Mouse (Mus musculus): ENCODE measurements at regions not wholly inside any gene's neighbourhood (a gene's known extent, or its start where the extent isn't known, plus 50 kb on each side); places are given as distances from the start of the nearest gene placed in this dataset.

GRCm38 (mm10) chr15:62164766-62165410 is 1242.1 kb upstream of the A1bg start:
- no peak for DNase-seq (ENCODE audit: low spot score in 2 of 2)

DNA sequence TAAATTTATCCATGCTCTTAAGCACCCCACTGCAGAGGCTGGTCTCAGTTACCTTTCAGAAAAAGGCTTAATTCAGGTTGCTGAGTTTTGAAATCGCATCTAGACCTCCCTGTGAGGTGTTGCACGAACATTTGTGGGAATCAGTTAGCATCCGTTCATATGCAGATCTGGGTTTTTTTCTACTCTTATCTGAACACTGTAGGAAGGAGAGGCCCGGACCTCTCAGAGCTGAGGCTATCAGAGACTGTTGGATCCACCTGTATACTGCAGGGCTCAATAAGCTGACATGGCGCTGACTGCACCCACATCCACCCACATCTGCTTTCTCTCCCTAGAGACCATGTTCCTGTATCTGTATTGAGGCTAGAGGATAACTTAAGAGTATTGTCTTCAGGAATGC is 1240.4 kb upstream of the A1bg start:
- DNase-seq (ENCODE audit: low spot score in 2 of 2): no peak

DNA sequence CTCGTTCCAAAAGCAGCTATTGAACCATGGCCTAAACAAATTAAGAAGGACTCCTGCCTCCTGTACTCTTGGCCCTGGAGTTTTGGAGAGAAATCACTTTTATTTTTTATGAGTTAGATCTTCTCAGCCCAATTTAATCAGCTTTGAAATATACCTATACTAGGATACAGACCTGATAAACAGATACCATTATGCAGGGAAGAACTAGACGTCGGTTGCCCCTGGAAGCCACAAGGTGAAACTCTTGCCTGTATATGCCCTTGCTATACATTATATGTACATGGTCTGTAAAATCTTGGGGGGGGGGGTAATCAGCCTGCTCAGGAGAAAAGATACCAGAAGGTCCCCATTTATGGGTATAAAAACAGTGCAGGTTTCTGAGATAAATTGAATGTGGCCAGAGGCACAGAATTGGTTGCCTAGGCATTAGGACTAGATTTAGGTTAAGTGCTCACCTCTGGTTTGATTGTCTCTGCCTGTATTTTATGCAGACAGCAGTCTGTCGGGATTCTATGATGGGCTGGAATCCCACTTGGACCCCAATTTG is 1239.9 kb upstream of the A1bg start:
- no peak for DNase-seq (ENCODE audit: low spot score in 2 of 2)

- DNase-seq (ENCODE audit: low spot score in 2 of 2): no peak
Observed at GRCm38 (mm10) chr15:62161975-62162647, 1239.3 kb upstream of the A1bg start.

- no peak for DNase-seq (ENCODE audit: low spot score in 2 of 2)
Observed at GRCm38 (mm10) chr15:62161061-62161460, 1238.2 kb upstream of the A1bg start.

- no peak for DNase-seq (ENCODE audit: low spot score in 2 of 2)
Observed at GRCm38 (mm10) chr15:62158875-62159675, 1236.3 kb upstream of the A1bg start.

DNA sequence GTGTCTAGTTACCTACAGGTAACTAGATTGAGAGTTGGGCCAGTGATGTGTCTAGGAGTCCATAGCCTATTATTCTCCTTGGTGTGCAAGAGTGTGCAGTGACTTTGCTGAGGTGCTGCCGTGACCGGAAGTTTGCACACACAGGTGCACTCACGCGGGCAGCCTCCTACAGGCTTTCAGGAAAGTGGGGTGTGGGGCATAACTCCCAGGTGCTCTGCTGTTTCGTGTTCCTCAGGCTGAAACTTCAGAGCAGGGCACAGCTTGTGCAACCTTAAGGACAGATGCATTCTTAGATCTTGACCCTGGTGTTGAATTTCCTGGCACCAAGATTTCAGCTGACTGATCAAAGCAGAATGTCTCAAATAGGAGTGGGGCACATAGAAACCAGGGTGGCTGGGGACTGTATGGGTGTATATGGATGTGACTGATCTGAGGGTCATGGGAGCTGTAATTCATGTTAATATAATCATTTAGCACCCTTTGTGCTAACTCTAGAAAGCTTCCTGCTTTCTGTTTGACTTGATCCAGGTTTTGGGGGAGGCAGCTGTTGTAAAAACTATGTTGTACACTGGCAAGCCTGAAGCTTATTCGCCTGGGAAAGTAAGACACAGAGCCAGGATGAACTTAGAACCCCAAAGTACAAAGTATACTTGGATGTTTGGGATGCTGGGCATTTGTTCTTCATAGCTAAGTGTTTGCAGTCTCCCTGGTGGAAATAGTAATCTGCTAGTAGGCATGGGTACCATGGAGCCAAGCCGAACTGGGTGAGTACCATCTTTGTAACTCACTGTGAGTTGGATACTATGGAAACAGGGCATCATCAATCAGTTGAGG is 1234.6 kb upstream of the A1bg start:
- no peak for DNase-seq (ENCODE audit: low spot score in 2 of 2)

GRCm38 (mm10) chr15:62153222-62153621 is 1230.4 kb upstream of the A1bg start:
- DNase-seq (ENCODE audit: low spot score in 2 of 2): no peak

GRCm38 (mm10) chr15:62152133-62152532 is 1229.3 kb upstream of the A1bg start:
- DNase-seq (ENCODE audit: low spot score in 2 of 2): no peak

- no peak for DNase-seq (ENCODE audit: low spot score in 2 of 2)
Observed at GRCm38 (mm10) chr15:62151690-62152089, 1228.9 kb upstream of the A1bg start.

GRCm38 (mm10) chr15:62150296-62150695 is 1227.5 kb upstream of the A1bg start:
- DNase-seq (ENCODE audit: low spot score in 2 of 2): no peak

DNA sequence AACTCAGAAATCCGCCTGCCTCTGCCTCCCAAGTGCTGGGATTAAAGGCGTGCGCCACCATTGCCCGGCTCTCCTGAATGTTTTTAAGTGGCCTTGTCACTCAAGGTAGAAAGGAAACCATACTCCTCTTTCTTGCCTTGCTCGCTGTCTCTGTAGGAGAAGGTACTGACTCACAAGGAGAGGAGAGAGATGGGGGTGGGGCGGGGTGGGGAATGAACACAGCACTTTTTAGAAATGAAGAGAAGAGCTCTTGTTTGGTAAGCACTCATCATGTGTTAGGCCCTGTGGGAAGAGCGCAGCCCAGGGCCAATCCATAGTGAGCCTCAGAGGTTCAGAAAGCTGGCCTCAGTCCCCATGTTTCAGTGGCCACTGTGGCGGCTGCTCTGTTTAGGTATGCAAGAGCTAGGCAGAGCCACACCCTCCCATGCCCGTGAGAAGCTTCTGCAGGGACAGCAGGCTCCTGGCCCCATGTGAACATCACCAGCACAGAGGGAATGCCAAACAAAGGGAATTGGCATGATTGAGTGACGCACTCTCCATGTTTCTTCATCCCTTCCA is 1225.9 kb upstream of the A1bg start:
- no peak for DNase-seq (ENCODE audit: low spot score in 2 of 2)

- no peak for DNase-seq (ENCODE audit: low spot score in 2 of 2)
Observed at GRCm38 (mm10) chr15:62147343-62147953, 1224.6 kb upstream of the A1bg start.

DNA sequence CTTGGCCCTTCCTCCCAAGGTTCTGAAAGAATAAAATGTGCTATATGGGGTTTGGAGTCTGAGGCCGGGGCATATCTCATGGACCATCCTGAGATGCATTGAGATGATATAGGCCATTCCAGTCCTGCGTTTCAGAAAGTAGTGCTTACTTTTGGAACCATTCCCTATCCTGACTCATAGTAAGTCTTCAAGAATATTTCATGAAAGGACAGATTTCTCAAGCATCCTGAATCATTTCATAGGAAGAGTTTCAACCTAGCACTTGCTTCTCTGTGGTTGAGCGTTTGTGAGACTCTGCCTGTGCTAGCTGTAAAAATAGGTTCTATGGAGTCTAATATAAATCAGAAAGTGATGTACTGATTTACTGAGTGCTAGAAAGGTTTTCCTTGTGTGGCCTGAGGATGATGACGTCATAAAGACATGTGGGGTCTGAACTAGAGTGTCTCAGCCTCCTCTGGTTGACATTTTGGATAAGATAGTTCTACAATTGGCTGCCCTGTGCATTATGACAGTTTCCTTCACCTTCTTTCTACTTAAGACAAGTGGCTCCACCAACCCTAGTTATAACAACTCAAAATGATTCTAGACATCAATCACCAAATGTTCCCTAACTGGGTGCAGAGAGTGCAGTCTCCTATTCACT is 1223.0 kb upstream of the A1bg start:
- no peak for DNase-seq (ENCODE audit: low spot score in 2 of 2)

DNA sequence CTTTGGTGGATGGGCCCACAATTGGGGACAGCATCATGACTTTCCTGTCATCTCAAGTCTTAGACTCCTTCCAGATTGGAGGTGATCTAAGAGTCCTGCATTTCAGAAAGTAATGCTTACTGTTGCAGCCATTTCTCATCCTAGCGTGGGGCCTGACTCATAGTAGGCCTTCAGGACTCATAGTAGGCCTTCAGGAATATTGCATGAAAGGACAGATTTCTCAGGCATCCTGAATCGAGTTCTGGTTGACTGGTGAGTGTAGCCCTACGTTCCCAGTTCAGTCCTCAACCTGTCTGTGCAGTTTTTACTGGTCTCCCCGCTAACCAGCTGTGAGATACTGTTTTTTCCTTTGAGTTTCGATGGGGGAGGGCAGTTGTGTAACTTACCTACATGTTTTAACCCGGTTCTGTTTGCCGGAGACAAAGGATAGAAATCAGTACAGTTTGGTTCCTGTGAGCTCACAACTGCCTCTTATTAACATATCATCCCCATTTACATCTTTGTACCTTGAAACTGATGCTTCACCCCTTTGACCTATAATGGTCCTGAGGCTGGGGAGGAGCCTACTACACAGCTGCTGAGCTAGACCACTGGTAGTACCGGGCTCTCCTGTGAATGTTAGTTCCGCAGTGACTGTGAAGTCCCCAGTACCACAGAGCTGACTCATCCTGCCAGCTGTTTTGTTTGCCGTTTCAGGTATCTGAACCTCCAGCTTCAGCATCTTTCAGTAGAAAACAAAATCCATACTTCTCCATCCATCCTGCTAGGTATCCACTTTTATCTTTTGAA is 1222.2 kb upstream of the A1bg start:
- DNase-seq (ENCODE audit: low spot score in 2 of 2): no peak

DNA sequence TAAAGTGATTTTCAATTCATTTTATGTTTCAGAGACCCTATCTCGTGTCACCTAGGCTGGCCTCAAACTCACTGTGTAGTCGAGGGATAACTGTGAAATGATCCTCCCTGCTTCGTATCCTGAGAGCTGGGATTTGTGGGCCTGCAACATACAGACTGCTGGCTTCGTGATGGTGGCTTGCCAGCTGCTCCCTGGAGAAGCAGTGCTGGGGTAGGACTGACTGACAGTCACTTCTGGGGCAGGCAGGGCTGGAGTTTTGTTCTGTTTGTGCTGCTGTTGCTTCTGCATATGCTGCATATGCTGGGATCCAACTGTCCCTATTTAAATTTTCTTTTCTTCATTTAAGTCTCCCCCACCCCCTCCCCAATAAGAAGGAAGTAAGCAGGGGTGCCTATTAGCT is 1217.0 kb upstream of the A1bg start:
- DNase-seq (ENCODE audit: low spot score in 2 of 2): no peak

- no peak for DNase-seq (ENCODE audit: low spot score in 2 of 2)
Observed at GRCm38 (mm10) chr15:62139192-62139591, 1216.4 kb upstream of the A1bg start.

- no peak for DNase-seq (ENCODE audit: low spot score in 2 of 2)
Observed at GRCm38 (mm10) chr15:62138701-62139100, 1215.9 kb upstream of the A1bg start.

- DNase-seq (ENCODE audit: low spot score in 2 of 2): no peak
Observed at GRCm38 (mm10) chr15:62136932-62137594, 1214.3 kb upstream of the A1bg start.
